Mouse (Mus musculus) thymus, adult 2 months (tissue): ENCODE results near the gene Sesn1. TPM values are rescaled to one million over a fixed set of nuclear protein-coding genes. Genes with fewer than 3 reads are reported as not detected.

Source experiments
- DNase-seq: peaks from one replicate; pipeline ENCODE4 v3.0.0; 2021
- H3K27ac ChIP-seq: fragments of 200-500 bp; 2 replicates; pipeline ENCODE4 v1.5.1; 2012; ENCODE audit warnings: low read length, control low read depth; ENCODE audit not compliant: control insufficient read depth, insufficient read depth
- H3K27me3 ChIP-seq: fragments of 200-500 bp; 2 replicates; pipeline ENCODE4 v1.6.1; 2012; ENCODE audit warnings: mild to moderate bottlenecking, low read length, moderate library complexity, mixed read lengths; ENCODE audit not compliant: control insufficient read depth, insufficient read depth
- H3K36me3 ChIP-seq: fragments of 200-500 bp; 2 replicates; pipeline ENCODE4 v1.6.1; 2012; ENCODE audit warnings: mild to moderate bottlenecking, low read length, moderate library complexity; ENCODE audit not compliant: control insufficient read depth, insufficient read depth
- H3K4me1 ChIP-seq: fragments of 200-500 bp; replicated peaks from 2 replicates; pipeline ENCODE4 v1.6.1; 2012; ENCODE audit warnings: low read length; ENCODE audit not compliant: control insufficient read depth, insufficient read depth
- H3K4me3 ChIP-seq: fragments of 200-500 bp; 2 replicates; pipeline ENCODE4 v1.5.1; 2012; ENCODE audit warnings: mild to moderate bottlenecking, low read length, control low read depth, moderate library complexity; ENCODE audit not compliant: control insufficient read depth, insufficient read depth
- CTCF ChIP-seq: fragments of 200-500 bp; IDR thresholded peaks from 2 replicates; pipeline ENCODE4 v1.5.1; 2012; ENCODE audit warnings: mild to moderate bottlenecking, control low read depth, low read length, moderate library complexity, borderline replicate concordance; ENCODE audit not compliant: control insufficient read depth, poor library complexity, insufficient read depth; ENCODE audit errors: extremely low read depth
- POLR2A ChIP-seq: fragments of 200-500 bp; IDR thresholded peaks from 2 replicates; pipeline ENCODE4 v1.6.1; 2012; ENCODE audit warnings: mild to moderate bottlenecking, low read length, control low read depth, moderate library complexity; ENCODE audit not compliant: control insufficient read depth, poor library complexity, insufficient read depth; ENCODE audit errors: extremely low read depth
- WGBS: fragments of 180-500 bp; shearing (Covaris S2); methylation state at CpG from one replicate; pipeline ENCODE4 v1.1.7; 2018; 5-methylcytosine and 5-hydroxymethylcytosine counted together
- polyA plus RNA-seq: library from polyadenylated mRNA; depleted of rRNA; stranded (reverse); fragments of >200 nt; gene quantifications from 2 replicates; pipeline ENCODE4 v1.2.3, GENCODE M21; 2012

Gene Sesn1
- polyA plus RNA-seq, 1 experiment = 51.7 TPM

GRCm38 (mm10) chr10:41931962-41932361, 122.2 kb downstream of the Sesn1 start:
- no peaks in the 10 kb centered on the region for H3K36me3 ChIP-seq
- H3K27me3 ChIP-seq = no peaks in the 10 kb centered on the region
- TF ChIP-seq POLR2A (no peak), CTCF (no peak)
- H3K4me3 ChIP-seq = no peak overlapping the region
- no peak overlapping the region for H3K27ac ChIP-seq
- H3K4me1 ChIP-seq = peaks cover 9% of the 10 kb centered on the region
- no peak for DNase-seq
- 93% methylated on average over 12 of the region's 12 CpGs for WGBS

- DNase-seq = no peak
- H3K27me3 ChIP-seq = no peaks in the 10 kb centered on the region
- no peaks in the 10 kb centered on the region for H3K36me3 ChIP-seq
- no peak overlapping the region for H3K27ac ChIP-seq
- H3K4me3 ChIP-seq = no peak overlapping the region
- H3K4me1 ChIP-seq = peaks cover 19% of the 10 kb centered on the region
- TF ChIP-seq POLR2A (no peak), CTCF (no peak)
- WGBS = 95% methylated on average over 5 of the region's 5 CpGs
These were observed 123.2 kb downstream of the Sesn1 start for GRCm38 (mm10) chr10:41932943-41933342.

- 66% methylated on average over 6 of the region's 6 CpGs for WGBS
- H3K4me3 ChIP-seq = no peak overlapping the region
- DNase-seq = peak; percentile 70
- no peaks in the 10 kb centered on the region for H3K27me3 ChIP-seq
- TF ChIP-seq POLR2A (no peak), CTCF (peak; percentile 87)
- no peaks in the 10 kb centered on the region for H3K36me3 ChIP-seq
- peaks cover 19% of the 10 kb centered on the region for H3K4me1 ChIP-seq
- no peak overlapping the region for H3K27ac ChIP-seq
These were observed 123.8 kb downstream of the Sesn1 start for GRCm38 (mm10) chr10:41933536-41933935.

- Histone ChIP-seq H3K27ac (no peak overlapping the region), H3K4me3 (no peak overlapping the region), H3K27me3 (no peaks in the 10 kb centered on the region), H3K4me1 (peaks cover 19% of the 10 kb centered on the region), H3K36me3 (no peaks in the 10 kb centered on the region)
- WGBS = 88% methylated on average over 21 of the region's 21 CpGs
- TF ChIP-seq POLR2A = no peak
- no peak for TF ChIP-seq CTCF
- DNase-seq = no peak
These were observed 125.1 kb downstream of the Sesn1 start for GRCm38 (mm10) chr10:41934633-41935475.

- no peaks in the 10 kb centered on the region for H3K36me3 ChIP-seq
- H3K27ac ChIP-seq = no peak overlapping the region
- TF ChIP-seq CTCF (no peak), POLR2A (no peak)
- H3K27me3 ChIP-seq = no peaks in the 10 kb centered on the region
- H3K4me3 ChIP-seq = no peak overlapping the region
- DNase-seq = no peak
- peaks cover 19% of the 10 kb centered on the region for H3K4me1 ChIP-seq
These were observed 125.7 kb downstream of the Sesn1 start for GRCm38 (mm10) chr10:41935476-41935829.

GRCm38 (mm10) chr10:41936100-41936499, 126.4 kb downstream of the Sesn1 start:
- Histone ChIP-seq H3K4me3 (no peak overlapping the region), H3K27me3 (no peaks in the 10 kb centered on the region), H3K27ac (no peak overlapping the region), H3K4me1 (peaks cover 19% of the 10 kb centered on the region), H3K36me3 (no peaks in the 10 kb centered on the region)
- no peak for DNase-seq
- no peak for TF ChIP-seq POLR2A
- TF ChIP-seq CTCF = no peak
- whole genome bisulfite sequencing = 75% methylated on average over 4 of the region's 4 CpGs

GRCm38 (mm10) chr10:41937176-41937575, 127.4 kb downstream of the Sesn1 start:
- TF ChIP-seq CTCF (no peak), POLR2A (no peak)
- peak; percentile 46 for DNase-seq
- WGBS = 4% methylated on average over 4 of the region's 4 CpGs
- Histone ChIP-seq H3K4me3 (no peak overlapping the region), H3K36me3 (no peaks in the 10 kb centered on the region), H3K27me3 (no peaks in the 10 kb centered on the region), H3K27ac (no peak overlapping the region), H3K4me1 (peaks cover 19% of the 10 kb centered on the region)
